Mouse (Mus musculus) thymus, postnatal 4 days (tissue): ENCODE measurements around the gene Ahdc1.

ENCODE experiments used
- DNase-seq: peaks from one replicate; pipeline ENCODE4 v3.0.0; 2021

Ahdc1 gene

DNA sequence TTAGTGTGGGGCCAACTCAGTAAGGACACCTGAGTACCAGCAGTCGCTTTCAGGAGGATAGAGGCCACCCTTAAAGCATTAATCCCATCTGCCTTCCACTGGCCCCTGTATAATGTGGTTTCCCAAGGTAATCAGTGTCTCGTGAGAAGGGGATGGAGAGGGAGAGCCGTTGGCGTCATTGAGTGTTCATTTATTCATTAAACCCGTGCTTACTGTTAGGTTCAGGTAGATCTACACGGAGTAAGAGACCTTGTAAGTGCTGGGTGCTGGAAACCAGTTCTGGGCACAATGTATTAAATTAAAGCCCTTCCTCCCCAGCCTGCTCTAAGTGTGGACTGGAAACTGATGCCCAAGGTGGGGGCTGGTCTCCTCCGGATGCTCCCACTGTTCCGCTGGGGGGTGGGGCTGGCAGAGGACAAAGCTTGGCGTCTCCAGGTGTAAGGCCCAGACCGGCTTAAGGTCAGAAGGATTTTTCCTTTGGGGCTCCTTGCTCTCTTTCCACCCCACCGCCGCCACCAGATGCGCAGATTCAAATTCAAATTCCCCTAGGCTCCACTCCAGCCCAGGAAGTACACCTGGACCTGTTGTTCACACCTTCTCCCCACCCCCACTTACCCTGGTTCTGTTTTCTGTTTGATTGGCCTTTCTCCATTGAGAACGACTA, 29.3 kb downstream of the Ahdc1 start:
- DNase-seq = no peak

DNA sequence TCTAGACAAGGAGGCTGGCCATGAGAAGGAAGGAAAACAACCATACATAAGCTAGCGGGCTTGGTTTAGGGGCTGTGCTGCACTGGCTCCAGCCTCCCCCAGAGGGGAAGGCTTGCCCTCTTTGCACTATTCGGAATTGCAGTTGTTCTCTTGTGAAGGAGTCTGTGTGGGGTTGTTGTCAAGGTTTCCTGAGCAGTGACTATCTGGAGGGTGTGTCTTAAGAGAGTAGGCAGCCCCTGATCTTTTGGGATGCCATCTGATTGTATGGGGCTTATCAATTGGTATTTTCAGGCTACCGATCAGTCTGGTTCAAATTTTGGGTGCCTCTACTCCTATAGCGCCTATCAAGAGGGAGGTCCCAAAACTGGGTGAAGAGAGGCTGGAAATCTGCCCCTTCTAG, 31.2 kb downstream of the Ahdc1 start:
- no peak for DNase-seq

DNA sequence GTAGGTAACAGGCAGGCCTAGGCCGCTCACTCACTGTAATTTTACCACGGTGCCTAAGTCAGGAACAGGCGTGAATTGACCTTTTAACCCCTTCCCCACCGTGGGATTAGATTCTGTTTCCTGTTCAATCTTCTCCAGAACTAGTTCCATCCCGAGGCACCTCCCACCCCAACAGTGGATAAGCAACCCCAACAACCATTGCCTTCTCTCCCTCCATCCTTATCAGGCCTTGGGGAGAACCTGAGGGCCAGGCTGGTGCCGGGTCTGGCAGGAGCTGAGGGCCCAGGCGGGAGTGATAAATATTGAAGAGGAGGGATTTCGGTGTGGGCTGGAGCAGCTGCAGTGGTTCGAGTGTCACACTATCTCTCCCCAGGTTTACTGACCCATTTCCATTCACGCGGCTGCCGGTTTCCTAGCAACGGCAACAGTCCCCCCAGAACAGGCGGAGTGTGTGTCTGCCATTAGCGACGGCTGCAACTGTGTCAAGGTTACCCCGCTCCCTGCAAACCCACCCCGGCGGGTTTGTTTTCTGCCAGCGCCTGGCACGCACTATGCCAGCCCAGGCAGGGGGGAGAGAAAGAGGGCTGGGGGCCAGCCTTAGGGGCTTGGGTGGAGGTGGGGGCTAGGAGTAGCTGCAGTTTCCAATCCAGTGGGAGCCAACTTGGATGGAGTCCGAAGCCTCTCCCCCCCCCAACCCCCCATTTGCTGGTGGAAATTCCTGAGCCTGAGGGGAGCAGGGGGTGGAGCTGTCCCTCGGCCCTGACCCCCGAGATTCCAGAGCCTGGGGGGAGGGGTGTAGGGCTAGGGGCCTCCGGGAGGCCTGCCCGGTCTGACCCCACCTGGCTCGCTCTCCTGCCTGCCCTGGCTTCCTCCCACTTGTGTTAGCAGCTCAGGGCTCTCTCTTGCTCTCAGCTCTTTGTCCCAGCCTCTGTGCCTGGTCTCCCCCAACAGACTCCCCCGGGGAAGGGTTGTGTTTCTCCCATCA, 31.9 kb downstream of the Ahdc1 start:
- no peak for DNase-seq

DNA sequence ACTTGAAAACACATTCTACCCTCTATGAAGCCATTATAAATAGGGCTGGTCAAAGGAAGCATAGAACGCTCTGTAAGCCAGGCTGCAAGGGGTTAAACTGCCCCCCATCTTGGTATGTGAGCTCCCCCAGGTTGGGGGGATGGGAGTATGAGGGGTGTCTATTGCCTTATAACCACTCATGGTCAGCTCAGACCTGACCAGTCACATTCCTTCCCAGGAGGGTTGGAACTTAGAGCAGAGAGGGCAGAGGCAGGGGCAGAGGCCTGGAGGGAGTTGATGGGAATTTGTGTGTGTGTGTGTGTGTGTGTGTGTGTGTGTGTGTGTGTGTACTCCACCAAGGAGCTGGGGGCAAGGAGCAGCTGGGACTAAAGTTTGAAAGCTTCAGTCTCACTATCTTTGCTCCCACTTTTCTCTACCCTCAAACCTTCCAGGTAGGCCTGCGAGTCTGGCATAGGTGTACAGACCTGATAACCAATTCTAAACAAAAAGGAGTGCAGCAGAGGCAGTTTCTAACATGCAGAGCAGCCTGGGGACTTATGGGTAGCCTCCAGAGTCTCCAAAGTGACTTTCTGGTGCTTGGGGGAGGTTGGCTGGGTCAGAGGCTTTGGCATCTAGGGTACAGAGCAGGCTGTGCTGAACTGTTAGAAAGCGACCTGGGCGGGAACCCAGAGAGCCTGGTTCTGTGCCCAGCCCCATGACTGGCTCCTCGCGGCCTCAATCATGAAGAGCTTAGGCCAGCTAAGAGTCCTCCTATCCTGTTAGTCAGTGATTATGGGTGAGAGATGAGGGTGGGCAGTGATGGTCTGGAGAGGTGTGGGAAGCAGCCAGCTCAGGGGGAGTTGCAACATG, 33.0 kb downstream of the Ahdc1 start:
- no peak for DNase-seq

DNA sequence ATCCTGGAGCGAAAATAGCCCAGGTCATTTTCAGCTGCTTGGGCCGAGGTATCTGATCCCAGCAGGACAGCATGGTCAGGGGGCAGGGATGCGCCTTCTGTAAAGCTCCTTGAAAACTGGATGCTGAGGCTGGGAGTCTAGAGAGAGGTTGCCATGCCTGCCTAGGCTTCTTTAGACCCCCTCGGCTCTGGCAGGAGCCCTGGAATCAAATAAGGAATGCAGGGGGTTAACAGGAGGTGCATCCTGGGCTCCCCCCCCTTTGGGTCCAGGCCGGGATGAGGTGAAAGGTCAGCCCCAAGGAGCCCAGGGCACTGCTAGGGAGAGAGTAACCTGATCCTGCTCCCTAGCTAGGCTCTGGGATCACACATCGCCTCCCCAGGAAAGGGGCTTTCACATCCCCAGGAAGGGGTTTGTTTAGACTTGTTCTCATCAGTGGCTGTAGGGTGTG, 33.6 kb downstream of the Ahdc1 start:
- DNase-seq = no peak

DNA sequence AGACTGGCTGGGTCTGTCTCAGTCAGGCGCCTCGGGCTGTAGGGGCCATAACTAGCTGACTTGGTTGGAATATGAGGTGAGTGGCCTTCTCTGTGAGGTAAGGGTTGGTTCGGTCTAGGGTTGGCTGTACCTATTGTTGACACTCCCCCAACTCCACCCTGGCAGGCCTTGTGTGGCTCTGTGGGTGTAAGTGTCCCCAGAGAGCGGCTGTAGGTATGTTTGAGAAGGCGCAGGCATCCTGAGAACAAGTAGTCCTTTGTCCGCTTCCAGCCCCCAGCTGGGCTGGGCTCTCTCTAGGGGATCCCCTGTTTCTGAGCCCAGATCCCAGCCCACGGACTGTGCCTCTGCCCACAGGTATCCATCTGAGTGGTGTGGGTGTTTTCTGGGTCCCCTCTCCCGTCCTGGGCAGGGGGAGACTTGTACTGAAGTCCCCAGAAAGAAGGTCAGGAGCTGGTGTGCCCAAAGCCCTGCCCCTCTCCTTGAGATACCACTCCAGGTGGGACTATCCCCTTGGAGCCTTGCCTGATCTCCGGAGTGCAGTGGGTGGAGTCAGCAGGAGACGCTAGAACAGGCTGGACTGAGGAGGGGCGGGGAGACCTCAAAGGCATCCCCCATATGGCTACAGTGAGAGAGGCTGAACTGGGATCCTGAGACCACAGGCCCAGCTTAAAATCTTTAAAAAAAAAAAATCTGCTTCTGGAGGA, 34.9 kb downstream of the Ahdc1 start:
- no peak for DNase-seq

DNA sequence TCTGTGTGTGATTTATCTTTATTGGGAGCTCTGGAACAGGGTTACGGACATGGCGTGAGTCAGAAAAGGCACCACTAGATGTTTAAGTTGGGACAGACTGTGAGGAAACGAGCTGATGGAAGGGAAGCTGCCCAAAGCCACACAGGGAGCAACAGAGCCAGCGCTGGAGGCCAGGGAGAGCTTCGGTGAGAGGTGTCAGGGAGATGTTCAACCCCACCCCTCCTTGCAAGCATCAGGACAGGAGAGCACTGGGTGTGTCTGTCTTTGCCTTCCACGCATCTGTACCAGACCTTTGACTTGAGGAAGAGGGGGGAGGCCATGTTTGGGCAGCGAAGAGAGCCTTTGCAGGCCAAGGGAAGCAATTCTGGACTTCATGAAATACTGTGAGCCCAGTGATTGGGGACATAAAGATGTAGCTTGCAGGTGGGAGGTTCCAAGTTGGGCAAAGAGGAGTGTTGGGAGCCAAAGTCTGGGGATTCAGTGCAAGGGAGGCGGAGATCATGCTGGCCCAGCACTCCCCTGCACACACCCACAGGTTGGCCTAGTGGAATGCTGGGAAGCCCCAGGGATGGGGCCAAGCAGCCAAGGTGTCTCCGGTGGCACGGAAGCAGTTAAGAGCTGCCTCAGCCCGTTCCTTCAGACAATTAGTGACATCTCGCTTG, 35.8 kb downstream of the Ahdc1 start:
- no peak for DNase-seq

DNA sequence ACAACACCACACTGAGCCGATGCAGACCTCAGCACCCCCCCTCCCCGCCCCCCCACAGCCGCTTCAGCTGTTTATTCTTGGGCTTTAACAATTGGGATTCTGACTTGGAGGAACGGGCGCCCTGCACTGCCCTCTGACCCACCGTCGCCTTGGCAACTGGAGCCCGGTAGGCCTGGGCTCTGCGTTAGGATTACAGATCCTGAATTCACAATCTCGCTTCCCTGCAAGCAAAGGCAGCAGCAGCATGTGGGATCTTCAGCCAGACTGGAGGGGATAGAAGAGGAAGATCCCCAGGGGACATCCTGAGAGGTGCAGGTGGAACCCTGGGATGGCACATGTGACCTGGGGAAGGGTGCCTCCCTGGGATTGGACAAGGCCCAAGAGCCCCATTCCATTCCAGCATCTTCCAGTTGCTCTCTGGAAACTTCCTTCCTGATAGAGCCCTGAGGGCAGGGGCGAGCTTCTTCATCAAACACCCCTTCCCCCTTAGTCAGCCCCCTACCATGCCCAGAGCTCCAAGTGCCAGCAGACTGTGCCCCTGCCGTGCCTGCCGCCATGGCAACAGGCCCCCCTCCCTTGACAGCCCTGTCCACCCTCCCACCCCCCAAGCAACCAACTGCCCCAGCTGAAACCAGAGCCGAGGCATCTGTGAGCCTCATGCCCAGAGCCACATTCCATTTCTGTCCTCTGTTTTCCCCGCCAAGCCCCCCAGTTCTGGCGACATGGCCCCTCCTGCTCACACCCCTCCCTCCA, 36.5 kb downstream of the Ahdc1 start:
- DNase-seq = no peak

DNA sequence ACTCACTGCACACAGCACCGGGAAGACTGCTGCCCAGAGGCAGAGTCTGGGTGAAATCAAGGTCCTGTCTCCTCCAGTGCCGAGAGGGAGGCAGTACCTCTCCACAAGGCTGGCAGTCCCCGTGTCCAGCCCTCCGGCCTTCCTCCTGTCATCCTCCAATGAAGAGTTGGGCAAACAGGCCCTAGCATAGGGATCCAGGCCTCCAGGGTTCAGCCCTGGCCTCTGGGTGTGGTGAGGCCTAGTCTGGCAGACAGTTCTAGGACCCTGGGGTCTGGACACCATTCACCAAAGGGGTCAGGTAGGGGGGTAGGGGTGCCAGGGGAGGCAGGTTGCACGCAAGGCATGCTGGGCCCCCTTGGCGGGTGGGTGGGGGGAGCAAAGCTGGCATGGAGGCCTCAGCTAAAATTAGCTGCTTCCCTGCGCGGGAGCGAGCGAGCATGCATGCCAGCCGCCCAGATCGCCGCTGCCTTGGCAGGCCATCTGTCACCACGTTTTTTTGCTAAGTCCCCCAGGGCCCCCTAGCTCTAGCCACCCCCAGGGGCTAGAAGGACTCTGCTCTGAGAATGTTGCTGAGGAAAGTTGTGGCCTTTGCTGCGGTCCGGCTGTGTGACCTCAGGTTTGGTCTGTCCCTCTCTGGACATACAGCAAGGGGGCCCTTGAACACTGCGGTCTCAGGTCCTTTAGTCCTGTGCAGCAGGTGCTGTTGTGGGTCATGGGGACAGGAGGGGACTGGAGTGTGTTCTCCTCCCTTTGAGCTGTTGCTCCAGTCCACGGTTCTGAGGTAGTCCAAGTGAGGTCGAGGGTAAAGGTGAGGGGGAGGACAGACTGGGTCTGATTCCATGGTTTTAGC, 38.2 kb downstream of the Ahdc1 start:
- no peak for DNase-seq

DNA sequence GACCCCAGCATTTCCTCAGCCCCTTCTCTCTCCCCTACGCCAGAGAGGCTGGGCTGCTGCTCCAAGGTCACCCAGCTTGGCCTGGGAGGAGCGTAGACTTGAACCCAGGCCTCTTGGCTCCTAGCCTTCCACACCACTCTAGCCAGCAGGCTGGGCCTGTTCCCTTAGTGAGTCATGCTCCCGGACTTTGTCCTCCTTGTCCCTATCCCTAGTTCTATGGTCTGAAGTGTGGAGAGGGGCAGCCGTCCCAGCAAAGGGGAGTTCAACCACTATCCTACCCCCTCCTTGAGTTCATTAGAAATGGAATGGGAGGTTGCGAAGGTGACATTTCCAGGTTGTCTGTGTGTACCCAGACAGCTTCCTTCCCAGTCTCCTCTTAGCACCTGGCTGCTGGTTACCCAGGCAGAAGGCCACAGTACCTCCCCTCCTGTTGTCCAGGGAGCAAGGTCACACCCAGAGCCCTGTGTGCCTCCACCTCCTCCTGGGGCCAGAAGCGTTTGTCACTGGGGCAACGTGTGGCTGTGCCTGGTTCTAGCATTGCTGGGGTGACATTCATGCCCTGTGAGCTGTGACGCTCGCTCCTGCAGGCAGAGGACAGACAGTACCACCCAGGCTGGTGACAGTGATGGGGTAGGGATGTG, 39.3 kb downstream of the Ahdc1 start:
- DNase-seq = no peak

DNA sequence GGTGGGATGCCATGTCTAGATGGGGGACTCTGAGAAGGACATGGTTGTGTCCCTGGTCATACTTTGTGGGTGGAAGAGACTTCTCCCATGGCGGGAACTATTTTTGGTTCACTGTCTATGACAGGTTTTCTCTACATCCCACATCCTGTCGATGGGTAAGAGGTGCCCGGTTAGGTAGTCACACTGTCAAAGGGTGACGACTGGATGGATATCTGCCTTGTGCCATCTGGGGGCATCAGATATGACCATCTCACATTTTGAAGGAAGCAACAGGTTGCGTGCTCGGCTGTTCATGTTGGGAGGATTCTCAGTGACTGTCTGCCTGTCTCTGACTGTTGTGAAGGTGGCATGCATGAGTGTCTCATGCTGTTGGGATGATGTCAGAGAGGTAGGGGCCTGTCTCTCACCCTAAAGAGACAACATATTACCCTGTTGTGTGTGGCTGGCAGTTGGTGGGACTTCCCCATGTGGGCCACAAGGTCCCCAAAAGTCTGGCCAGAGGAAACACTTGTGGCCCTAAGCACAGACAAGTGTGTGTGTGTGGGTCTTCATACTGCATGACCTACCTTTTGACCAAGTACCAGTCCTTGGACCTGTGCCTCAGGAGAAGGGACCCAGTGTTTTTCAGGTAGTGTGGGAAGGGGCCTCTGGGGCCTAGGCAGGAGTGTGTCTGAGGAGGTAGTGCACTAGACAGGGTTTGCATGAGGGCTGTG, 39.9 kb downstream of the Ahdc1 start:
- DNase-seq = no peak

DNA sequence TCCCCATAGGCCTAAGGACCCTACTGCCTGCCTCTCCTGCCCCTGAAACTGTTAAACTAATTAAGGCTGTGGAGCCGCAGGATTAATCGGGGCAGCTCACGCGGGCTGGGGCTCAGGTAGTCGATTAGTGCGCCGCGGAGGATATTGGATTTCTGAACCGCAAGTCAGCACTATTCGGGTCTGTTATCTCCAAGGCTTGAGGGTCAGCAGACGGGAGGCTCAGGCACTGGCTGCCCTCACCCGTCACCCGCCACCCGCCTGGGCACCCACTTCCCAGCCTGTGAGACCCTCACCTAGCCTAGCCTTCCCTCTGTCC, 40.4 kb downstream of the Ahdc1 start:
- no peak for DNase-seq

DNA sequence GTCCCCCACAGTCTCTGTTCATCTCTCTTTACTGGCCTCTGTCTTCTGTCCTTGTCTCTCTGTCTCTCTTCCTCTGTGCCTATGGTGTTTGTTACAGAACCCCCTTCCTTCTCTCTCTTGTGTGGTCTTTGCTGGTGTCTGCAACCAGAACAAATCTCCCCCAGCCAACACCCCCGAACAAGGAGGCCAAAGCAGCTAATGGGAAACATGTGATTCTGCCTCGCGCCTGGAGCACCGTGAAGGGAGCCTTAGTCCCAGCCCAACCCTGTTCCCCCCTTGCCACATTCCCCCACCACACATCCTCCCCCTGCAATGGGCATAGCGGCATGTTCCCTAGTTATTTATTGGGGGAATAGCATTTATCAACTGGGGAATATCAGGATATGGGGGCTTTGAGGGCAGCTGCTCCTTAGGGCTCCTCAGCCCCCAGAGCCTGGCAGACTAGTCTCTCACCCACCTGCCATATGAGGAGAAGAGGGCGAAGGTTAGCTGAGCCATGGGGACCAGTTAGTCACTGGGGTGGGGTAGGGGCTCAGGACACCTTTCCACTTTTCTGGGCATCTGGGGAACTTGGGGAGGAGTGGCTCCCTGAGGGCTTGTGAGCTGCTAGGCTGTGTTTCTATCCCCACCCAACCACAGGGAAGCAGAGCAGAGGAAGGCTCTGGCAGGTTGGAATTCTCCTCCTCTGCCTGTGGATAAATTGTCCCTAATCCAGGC, 41.1 kb downstream of the Ahdc1 start:
- DNase-seq = no peak

DNA sequence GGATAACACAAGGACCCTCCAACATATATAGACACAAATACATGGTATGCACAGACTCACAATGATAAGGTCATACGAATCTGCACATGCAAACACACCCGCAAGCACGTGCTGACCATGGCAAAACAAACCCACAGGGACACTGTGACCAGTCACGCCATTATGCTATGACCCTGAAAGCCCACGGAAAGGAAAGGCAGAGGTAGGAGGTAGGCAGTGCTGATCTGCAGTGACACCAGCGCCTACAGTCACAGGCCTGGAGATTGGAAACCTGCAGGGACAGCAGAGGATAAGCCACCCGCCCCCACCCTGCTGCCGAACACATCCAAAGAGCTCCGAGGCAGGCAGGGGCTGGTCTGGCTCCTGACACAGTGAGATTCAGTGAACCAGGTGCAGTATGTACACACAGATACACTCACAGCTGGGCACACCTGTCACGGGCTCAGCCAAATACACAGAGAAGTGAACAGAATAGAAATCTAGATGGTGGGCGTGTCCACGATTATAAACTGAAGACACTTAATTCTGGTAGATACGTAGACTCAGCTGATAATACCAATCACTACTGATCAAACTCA, 42.0 kb downstream of the Ahdc1 start:
- no peak for DNase-seq

DNA sequence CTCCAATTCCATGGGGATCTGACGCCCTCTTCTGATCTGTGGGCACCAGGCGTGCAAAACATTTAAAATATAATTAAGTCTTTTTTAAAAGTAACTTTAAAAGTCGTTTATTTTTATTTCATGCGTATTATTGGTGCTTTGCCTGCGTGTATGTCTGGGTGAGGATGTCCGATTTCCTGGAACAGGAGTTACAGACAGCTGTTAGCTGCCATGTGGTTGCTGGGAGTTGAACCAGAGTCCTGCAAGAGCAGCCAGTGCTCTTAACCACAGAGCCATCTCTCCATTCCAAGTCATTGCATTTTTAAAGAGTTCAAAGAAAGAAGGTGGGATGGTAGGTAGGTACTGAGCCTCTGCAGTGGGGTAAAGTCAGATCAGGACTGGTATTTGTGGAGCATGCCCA, 43.5 kb downstream of the Ahdc1 start:
- no peak for DNase-seq

DNA sequence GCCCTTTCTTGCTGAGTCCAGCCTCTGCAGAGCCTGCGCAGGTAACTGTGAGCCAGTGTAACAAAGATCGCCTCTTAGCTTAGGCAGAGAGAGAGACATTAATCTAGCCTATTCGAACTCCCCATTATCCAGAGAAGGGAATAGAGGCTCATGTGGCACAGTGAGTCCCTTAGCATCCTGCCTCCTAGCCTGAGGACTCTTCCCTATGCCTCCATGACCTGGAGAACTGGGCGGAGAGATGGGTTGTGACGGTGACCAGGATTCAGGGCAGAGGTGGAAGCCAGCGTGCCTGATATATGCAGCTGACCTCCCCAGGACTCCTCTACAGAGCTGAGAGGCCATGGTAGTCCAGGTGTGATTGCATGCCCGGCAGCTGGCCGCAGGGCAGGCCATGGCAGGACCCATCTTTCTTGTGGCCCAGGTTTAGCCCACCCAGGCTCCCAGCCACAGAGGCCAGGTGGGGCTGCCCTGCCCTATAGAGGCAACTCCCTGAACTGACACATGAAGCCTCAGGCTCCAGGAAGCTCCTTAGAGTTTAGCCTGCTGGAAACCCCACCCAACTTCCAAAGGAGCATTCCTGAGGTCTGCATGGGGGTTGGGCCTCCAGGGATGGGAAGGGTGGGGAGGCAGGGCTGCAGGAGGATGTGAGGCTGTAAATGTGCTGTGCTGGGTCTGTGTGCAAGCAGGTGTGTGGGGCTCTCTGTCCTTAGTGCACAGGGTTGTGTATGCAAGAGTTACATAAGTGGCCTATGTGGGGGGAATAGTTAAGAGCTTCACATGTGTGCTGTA, 44.3 kb downstream of the Ahdc1 start:
- DNase-seq = no peak
